22 mouse cellular contexts compared by ENCODE assay signal in the genomic region with DNA sequence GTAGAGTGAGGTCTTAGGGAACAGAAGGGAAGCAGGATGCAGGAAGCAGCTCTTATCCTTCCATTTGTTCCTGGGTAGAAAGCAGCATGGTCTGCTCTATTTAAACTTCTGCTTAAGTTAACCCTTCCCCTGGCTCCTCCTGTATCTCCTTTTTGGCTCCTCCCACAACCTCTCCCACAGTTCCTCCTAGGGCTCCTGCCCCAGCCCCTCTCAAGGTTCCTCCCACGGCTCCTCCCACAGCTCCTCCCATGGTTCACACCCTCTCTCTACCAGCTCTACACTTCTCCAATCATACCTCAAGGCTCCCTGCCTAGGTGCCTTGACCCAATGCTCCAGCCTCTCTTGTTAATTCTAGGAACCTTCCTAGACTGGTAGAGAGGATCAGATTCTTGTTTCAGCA.
"Had no signal": no experiment of that assay in that cellular context is flagged by ENCODE, and none has a peak within 500 bp of the region (broad histone marks: within the 10 kb centered on the region; RNA-seq: fewer than 3 reads in every experiment).

No protein-coding gene starts in this region.

- DNase-seq: kidney, adult 2 months; kidney, postnatal 25 days; layer of hippocampus, postnatal 36 days; lung, embryonic 14.5 days; retina, postnatal 1 day; right cerebral cortex, postnatal 25 days; spleen, adult 18-20 months; thymus, adult 2 months; thymus, postnatal 14 days; thymus, postnatal 4 days had no signal

- H3K27me3 ChIP-seq: liver, embryonic 15.5 days; midbrain, embryonic 15.5 days; neural tube, embryonic 13.5 days had no signal

- H3K9ac ChIP-seq: limb, embryonic 12.5 days; limb, embryonic 15.5 days; liver, embryonic 15.5 days; lung, embryonic 14.5 days; midbrain, embryonic 12.5 days; midbrain, embryonic 15.5 days; neural tube, embryonic 13.5 days had no signal

- H3K4me2 ChIP-seq: limb, embryonic 12.5 days; limb, embryonic 15.5 days; liver, embryonic 11.5 days; liver, embryonic 15.5 days; lung, embryonic 14.5 days; midbrain, embryonic 12.5 days; midbrain, embryonic 15.5 days; neural tube, embryonic 13.5 days had no signal

- H3K27ac ChIP-seq: left cerebral cortex, adult 2 months; limb, embryonic 12.5 days; limb, embryonic 15.5 days; liver, embryonic 15.5 days; macrophage; midbrain, embryonic 12.5 days; midbrain, embryonic 15.5 days; neural tube, embryonic 13.5 days had no signal

- ATAC-seq: intestine, postnatal 0 days; lung, postnatal 0 days; midbrain, embryonic 15.5 days had no signal

- H3K4me3 ChIP-seq: left cerebral cortex, adult 2 months; limb, embryonic 12.5 days; limb, embryonic 15.5 days; liver, embryonic 15.5 days; midbrain, embryonic 12.5 days; midbrain, embryonic 15.5 days; myocyte; neural tube, embryonic 13.5 days had no signal

- H3K9me3 ChIP-seq: limb, embryonic 12.5 days; limb, embryonic 15.5 days; liver, embryonic 15.5 days; midbrain, embryonic 12.5 days; midbrain, embryonic 15.5 days; neural tube, embryonic 13.5 days had no signal

- H3K36me3 ChIP-seq: limb, embryonic 12.5 days; limb, embryonic 15.5 days; liver, embryonic 15.5 days; midbrain, embryonic 12.5 days; midbrain, embryonic 15.5 days; neural tube, embryonic 13.5 days had no signal

- H3K4me1 ChIP-seq: limb, embryonic 15.5 days; liver, embryonic 15.5 days had no signal
